Mouse (Mus musculus) erythroid progenitor cell, adult 5-6 weeks (primary cell): ENCODE results near the gene Ufc1. TPM values are rescaled to one million over a fixed set of nuclear protein-coding genes. Genes with fewer than 3 reads are reported as not detected.
"Not testable (repeated sequence)": the region's sequence is repeated elsewhere in the genome, so short reads cannot be mapped to it uniquely, and the experiment has no call there.

Source experiments
- ATAC-seq: replicated peaks from 2 replicates; pipeline ENCODE4 v1.8.0; 2016; ENCODE audit warnings: moderate number of reproducible peaks, mild to moderate bottlenecking, moderate TSS enrichment, inconsistent platforms; ENCODE audit not compliant: poor library complexity, low FRiP score, severe bottlenecking
- total RNA-seq, 2 experiments: library from RNA; stranded (forward) in 1 of 2; stranded (reverse) in 1 of 2; fragments of 150-400 nt in 1 of 2; fragments of 186-747, 209-891 nt in 1 of 2; gene quantifications; 2 replicates each; pipeline versions ENCODE4 v1.2.3 to v1.2.4; 2015 to 2017; ENCODE audit warnings: low replicate concordance in 2 of 2

Gene Ufc1
- total RNA-seq, 2 experiments from 2014 or later, result 1.7 to 26.8 TPM

GRCm38 (mm10) chr1:171250680-171251593 is 43.9 kb downstream of the Ufc1 start, which contains the start of gene Ndufs2:
TSS of gene Ndufs2 (minus strand) at chr1:171251388.
- ATAC-seq, result no peak

DNA sequence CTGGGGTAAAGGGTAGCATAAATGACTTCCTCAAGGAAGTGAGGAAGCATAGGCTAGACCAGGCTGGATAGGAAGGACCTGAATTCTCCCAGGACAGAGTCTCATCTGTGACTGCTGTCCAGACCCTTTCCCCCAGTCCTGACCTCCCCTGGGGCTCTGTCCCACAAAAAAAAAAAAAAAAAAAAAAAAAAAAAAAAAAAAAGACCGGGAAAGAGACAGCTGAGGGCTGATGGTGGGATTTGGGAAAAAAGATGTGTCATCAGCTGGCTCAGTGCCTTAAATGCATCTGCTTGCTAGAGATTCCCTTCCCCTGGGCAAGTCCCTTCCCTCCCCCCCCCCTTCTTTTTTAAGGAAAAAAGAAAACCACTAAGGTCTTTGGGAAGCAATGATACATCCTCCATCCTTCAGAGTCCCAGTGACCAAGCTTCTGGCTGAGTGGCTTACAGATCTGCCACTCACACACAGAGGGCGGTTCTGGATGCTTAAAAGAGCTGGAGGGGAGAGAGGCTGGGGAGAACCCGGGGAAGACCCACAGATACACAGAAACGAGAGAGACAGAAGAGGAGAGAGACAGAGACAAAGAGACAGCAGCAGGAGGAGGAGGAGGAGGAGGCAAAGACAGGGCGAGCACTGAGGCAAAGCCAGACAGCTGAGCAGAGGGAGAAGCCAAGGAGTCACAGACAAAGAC is 44.8 kb downstream of the Ufc1 start, which contains the start of gene Adamts4:
Adamts4 (plus strand) TSS at position 509 of the 688 bp plus-strand sequence.
- no peak for ATAC-seq

GRCm38 (mm10) chr1:171248386-171249226 is 46.2 kb downstream of the Ufc1 start:
- ATAC-seq, result no peak

DNA sequence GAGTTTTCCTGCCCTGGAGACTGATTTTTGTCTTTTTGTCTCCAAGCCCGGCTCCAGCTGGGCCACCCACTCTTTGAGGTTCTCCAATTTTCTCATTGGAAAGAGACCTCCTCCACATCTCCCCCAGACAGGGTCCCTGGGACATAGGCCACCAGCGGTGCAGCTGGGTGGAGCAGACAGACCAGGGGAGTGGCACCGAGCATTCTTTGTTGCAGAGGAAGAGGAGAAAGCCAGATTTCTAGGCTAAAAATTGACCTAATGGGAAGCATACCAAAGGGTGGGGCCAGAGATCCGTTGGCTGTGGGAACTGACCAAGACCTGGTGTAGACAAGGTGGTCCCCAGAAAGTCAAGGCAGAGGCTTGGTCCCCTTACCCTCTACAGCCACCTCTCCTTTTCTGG is 46.9 kb downstream of the Ufc1 start:
- ATAC-seq, result no peak

DNA sequence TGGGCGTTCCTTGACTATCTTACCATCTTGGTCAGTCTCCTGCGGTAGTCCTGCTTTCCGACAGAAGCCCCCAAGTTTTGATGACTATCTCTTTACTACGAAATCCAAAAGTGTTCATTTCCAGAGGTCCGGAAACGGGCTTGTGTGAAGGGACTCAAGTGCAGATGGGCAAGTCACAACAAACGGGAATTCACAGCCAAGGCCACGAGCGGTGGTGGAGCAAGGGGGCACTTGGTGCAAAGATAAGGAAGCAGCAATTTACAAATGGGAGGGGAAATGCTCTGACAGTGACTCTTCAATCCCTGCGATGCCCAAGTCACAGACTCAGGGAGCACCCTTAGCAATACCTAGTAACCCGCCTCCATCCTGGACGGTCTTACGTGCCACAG is 47.4 kb downstream of the Ufc1 start:
- ATAC-seq, result 0 out of 2 replicates have a peak, but pooled peaks have one; percentile 6

DNA sequence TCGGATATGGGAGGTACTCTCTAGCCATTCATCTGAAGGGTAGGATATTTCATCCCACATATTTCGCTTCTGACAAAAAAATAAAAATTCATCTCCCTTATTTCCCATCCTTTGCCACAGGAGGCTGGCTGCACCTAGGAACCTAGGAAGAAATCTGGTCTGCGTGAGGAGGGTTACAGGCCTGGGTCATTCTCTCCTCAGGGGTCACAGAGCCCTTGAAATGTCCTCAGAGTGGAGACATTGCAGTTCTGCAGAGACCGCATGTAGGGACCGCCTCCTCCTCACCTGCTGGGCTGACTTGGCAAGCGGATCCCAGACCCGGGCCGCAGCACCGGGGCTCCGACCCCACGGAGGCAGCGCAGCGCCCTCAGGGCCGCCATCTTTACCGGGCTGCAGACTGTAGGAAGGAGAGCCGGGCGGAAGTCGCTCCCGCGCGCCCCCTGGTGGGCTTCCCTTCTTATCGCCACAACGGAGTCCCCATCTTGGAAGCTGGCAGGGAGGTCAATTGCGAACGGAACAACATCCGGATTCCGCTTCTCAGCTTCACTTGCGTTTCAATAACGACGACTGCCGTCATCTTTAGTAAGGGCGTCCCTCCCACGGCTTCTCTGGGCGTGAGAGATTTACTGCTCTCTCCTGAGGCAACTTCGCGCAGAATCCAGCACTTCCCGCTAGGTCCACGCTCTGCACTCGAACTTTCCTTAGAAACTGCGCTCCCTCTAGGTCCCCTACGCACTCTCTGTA is 47.9 kb downstream of the Ufc1 start:
- ATAC-seq, result peak; percentile 98

- ATAC-seq, result no peak
Observed at GRCm38 (mm10) chr1:171245353-171245752, 49.5 kb downstream of the Ufc1 start.

DNA sequence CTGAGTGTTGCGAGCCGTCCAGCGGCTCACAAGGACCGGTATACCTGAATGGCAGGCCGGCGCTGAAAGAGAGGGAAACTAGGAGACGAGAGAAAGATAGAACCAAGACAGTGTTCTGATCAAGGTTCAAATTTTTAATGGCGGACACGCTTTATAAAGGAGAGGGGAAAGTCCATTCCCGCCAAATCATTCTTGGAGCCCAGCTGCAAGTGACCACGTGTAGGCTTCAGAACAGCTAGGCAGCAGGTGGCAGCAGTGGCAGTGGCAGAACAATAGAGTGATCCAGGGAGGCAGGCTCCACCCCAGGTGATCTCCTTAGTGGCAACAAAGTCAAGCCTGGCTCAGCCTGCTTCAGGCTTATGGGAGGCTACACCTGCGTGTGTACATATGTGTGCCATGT is 52.9 kb downstream of the Ufc1 start:
- ATAC-seq, result not testable (repeated sequence)

DNA sequence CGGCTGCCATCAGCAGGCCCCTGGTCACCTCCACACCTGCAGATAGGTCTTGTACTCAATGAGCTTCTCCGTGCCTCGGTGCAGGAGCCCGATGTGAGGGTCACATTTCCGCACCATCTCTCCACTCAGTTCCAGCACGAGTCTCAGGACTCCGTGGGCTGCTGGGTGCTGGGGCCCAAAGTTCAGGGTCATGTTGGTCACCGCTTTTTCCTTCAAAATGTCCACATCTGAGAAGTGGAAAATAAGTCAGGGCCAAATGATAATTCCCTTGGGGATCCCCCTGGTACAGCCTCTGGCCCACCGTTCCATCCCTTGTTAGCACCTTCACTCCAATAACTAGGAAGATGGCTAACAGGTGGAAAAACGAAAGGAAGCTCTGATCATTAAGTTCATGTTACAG is 53.9 kb downstream of the Ufc1 start:
- ATAC-seq, result no peak

- ATAC-seq, result no peak
Observed at GRCm38 (mm10) chr1:171239992-171240744, 54.7 kb downstream of the Ufc1 start.

Other genes with a start within 250 kb of the Ufc1 start
- 78.6 and 80.1 TPM in 2 replicates for gene Fcgr3, start 230.1 kb downstream of the Ufc1 start, total RNA-seq (2015; ENCODE audit: low replicate concordance)
- gene Fcgr3, start 230.1 kb downstream of the Ufc1 start, total RNA-seq (2017; ENCODE audit: low replicate concordance), result 29.8 and 53.5 TPM in 2 replicates
- gene Cfap126, start 181.1 kb downstream of the Ufc1 start, total RNA-seq (2015; ENCODE audit: low replicate concordance), result 19.8 TPM in 1 of 2 replicates, not detected in the other
- gene Cfap126, start 181.1 kb downstream of the Ufc1 start, total RNA-seq (2017; ENCODE audit: low replicate concordance), result not detected in 2 replicates
- gene Sdhc, start 144.4 kb downstream of the Ufc1 start, total RNA-seq (2015; ENCODE audit: low replicate concordance), result 50.8 and 70.4 TPM in 2 replicates
- 4.7 and 14.6 TPM in 2 replicates for gene Sdhc, start 144.4 kb downstream of the Ufc1 start, total RNA-seq (2017; ENCODE audit: low replicate concordance)
- gene Mpz, start 144.3 kb downstream of the Ufc1 start, total RNA-seq (2015; ENCODE audit: low replicate concordance), result not detected in 2 replicates
- not detected in 2 replicates for gene Mpz, start 144.3 kb downstream of the Ufc1 start, total RNA-seq (2017; ENCODE audit: low replicate concordance)
- 1.7 and 3.6 TPM in 2 replicates for gene Pcp4l1, start 98.8 kb downstream of the Ufc1 start, total RNA-seq (2015; ENCODE audit: low replicate concordance)
- gene Pcp4l1, start 98.8 kb downstream of the Ufc1 start, total RNA-seq (2017; ENCODE audit: low replicate concordance), result not detected in 2 replicates
- gene Nr1i3, start 81.1 kb downstream of the Ufc1 start, total RNA-seq (2015; ENCODE audit: low replicate concordance), result not detected in 2 replicates
- 0.39 TPM in 1 of 2 replicates, not detected in the other for gene Nr1i3, start 81.1 kb downstream of the Ufc1 start, total RNA-seq (2017; ENCODE audit: low replicate concordance)
- 1.1 and 4.2 TPM in 2 replicates for gene Tomm40l, start 72.5 kb downstream of the Ufc1 start, total RNA-seq (2015; ENCODE audit: low replicate concordance)
- gene Tomm40l, start 72.5 kb downstream of the Ufc1 start, total RNA-seq (2017; ENCODE audit: low replicate concordance), result 4.0 and 4.1 TPM in 2 replicates
- 16.8 TPM in 1 of 2 replicates, not detected in the other for gene Apoa2, start 70.0 kb downstream of the Ufc1 start, total RNA-seq (2015; ENCODE audit: low replicate concordance)
- gene Apoa2, start 70.0 kb downstream of the Ufc1 start, total RNA-seq (2017; ENCODE audit: low replicate concordance), result not detected in 2 replicates
- gene Fcer1g, start 60.7 kb downstream of the Ufc1 start, total RNA-seq (2015; ENCODE audit: low replicate concordance), result 214 and 248 TPM in 2 replicates
- 39.7 and 114 TPM in 2 replicates for gene Fcer1g, start 60.7 kb downstream of the Ufc1 start, total RNA-seq (2017; ENCODE audit: low replicate concordance)
- gene Adamts4, start 44.6 kb downstream of the Ufc1 start, total RNA-seq (2015; ENCODE audit: low replicate concordance), result 0.42 TPM in 1 of 2 replicates, not detected in the other
- gene Adamts4, start 44.6 kb downstream of the Ufc1 start, total RNA-seq (2017; ENCODE audit: low replicate concordance), result not detected in 2 replicates
- gene Ndufs2, start 43.6 kb downstream of the Ufc1 start, total RNA-seq (2015; ENCODE audit: low replicate concordance), result 86.5 and 106 TPM in 2 replicates
- 40.8 and 73.3 TPM in 2 replicates for gene Ndufs2, start 43.6 kb downstream of the Ufc1 start, total RNA-seq (2017; ENCODE audit: low replicate concordance)
- gene B4galt3, start 24.7 kb downstream of the Ufc1 start, total RNA-seq (2015; ENCODE audit: low replicate concordance), result 19.7 and 20.5 TPM in 2 replicates
- gene B4galt3, start 24.7 kb downstream of the Ufc1 start, total RNA-seq (2017; ENCODE audit: low replicate concordance), result 26.8 and 40.8 TPM in 2 replicates
- gene Ppox, start 13.8 kb downstream of the Ufc1 start, total RNA-seq (2015; ENCODE audit: low replicate concordance), result 739 and 765 TPM in 2 replicates
- 644 and 799 TPM in 2 replicates for gene Ppox, start 13.8 kb downstream of the Ufc1 start, total RNA-seq (2017; ENCODE audit: low replicate concordance)
- 39.0 and 64.9 TPM in 2 replicates for gene Usp21, start 7.0 kb downstream of the Ufc1 start, total RNA-seq (2015; ENCODE audit: low replicate concordance)
- 18.5 and 33.2 TPM in 2 replicates for gene Usp21, start 7.0 kb downstream of the Ufc1 start, total RNA-seq (2017; ENCODE audit: low replicate concordance)
- 13.4 and 28.8 TPM in 2 replicates for gene Dedd, start 34.1 kb upstream of the Ufc1 start, total RNA-seq (2015; ENCODE audit: low replicate concordance)
- 3.3 and 6.5 TPM in 2 replicates for gene Dedd, start 34.1 kb upstream of the Ufc1 start, total RNA-seq (2017; ENCODE audit: low replicate concordance)
- 6.7 and 10.8 TPM in 2 replicates for gene Nit1, start 50.6 kb upstream of the Ufc1 start, total RNA-seq (2015; ENCODE audit: low replicate concordance)
- gene Nit1, start 50.6 kb upstream of the Ufc1 start, total RNA-seq (2017; ENCODE audit: low replicate concordance), result 11.6 and 24.5 TPM in 2 replicates
- gene Pfdn2, start 50.6 kb upstream of the Ufc1 start, total RNA-seq (2015; ENCODE audit: low replicate concordance), result 10.1 and 22.0 TPM in 2 replicates
- 9.0 and 10.1 TPM in 2 replicates for gene Pfdn2, start 50.6 kb upstream of the Ufc1 start, total RNA-seq (2017; ENCODE audit: low replicate concordance)
- gene Klhdc9, start 65.8 kb upstream of the Ufc1 start, total RNA-seq (2015; ENCODE audit: low replicate concordance), result not detected in 2 replicates
- gene Klhdc9, start 65.8 kb upstream of the Ufc1 start, total RNA-seq (2017; ENCODE audit: low replicate concordance), result 3.3 TPM in 1 of 2 replicates, not detected in the other
- not detected in 2 replicates for gene Nectin4, start 75.1 kb upstream of the Ufc1 start, total RNA-seq (2015; ENCODE audit: low replicate concordance)
- 0.51 and 0.53 TPM in 2 replicates for gene Nectin4, start 75.1 kb upstream of the Ufc1 start, total RNA-seq (2017; ENCODE audit: low replicate concordance)
- gene Arhgap30, start 93.9 kb upstream of the Ufc1 start, total RNA-seq (2015; ENCODE audit: low replicate concordance), result 11.7 and 15.9 TPM in 2 replicates
- 16.7 and 22.9 TPM in 2 replicates for gene Arhgap30, start 93.9 kb upstream of the Ufc1 start, total RNA-seq (2017; ENCODE audit: low replicate concordance)
- gene Usf1, start 116.3 kb upstream of the Ufc1 start, total RNA-seq (2015; ENCODE audit: low replicate concordance), result 1.7 and 4.3 TPM in 2 replicates
- 5.0 and 9.1 TPM in 2 replicates for gene Usf1, start 116.3 kb upstream of the Ufc1 start, total RNA-seq (2017; ENCODE audit: low replicate concordance)
- gene Tstd1, start 123.8 kb upstream of the Ufc1 start, total RNA-seq (2015; ENCODE audit: low replicate concordance), result not detected in 2 replicates
- gene Tstd1, start 123.8 kb upstream of the Ufc1 start, total RNA-seq (2017; ENCODE audit: low replicate concordance), result 0.90 TPM in 1 of 2 replicates, not detected in the other
- gene F11r, start 142.5 kb upstream of the Ufc1 start, total RNA-seq (2015; ENCODE audit: low replicate concordance), result not detected in 2 replicates
- gene F11r, start 142.5 kb upstream of the Ufc1 start, total RNA-seq (2017; ENCODE audit: low replicate concordance), result not detected in 2 replicates
- gene Alyref2, start 208.5 kb upstream of the Ufc1 start, total RNA-seq (2015; ENCODE audit: low replicate concordance), result not detected in 2 replicates
- 5.5 TPM in 1 of 2 replicates, not detected in the other for gene Alyref2, start 208.5 kb upstream of the Ufc1 start, total RNA-seq (2017; ENCODE audit: low replicate concordance)
- not detected in 2 replicates for gene Itln1, start 240.3 kb upstream of the Ufc1 start, total RNA-seq (2015; ENCODE audit: low replicate concordance)
- not detected in 2 replicates for gene Itln1, start 240.3 kb upstream of the Ufc1 start, total RNA-seq (2017; ENCODE audit: low replicate concordance)